Mouse (Mus musculus) testis, adult 2 months (tissue): ENCODE results near the gene Upk1b.

Experiments used
- CTCF ChIP-seq: fragments of 200-500 bp; IDR thresholded peaks from 2 replicates; pipeline ENCODE4 v1.5.1; 2012; ENCODE audit warnings: low read depth, mild to moderate bottlenecking, inconsistent platforms, low read length, moderate library complexity; ENCODE audit not compliant: control insufficient read depth, insufficient read depth, insufficient replicate concordance
- POLR2A ChIP-seq: fragments of 200-500 bp; IDR thresholded peaks from 2 replicates; pipeline ENCODE4 v1.6.1; 2012; ENCODE audit warnings: low read depth, mild to moderate bottlenecking, inconsistent platforms, low read length, moderate library complexity; ENCODE audit not compliant: control insufficient read depth

GRCm38 (mm10) chr16:38724256-38724655, 75.9 kb downstream of the Upk1b start:
- no peak for TF ChIP-seq CTCF
- TF ChIP-seq POLR2A: no peak
